Mouse (Mus musculus) liver, embryonic 14.5 days (tissue): ENCODE measurements around the gene Relch.

ENCODE experiments used
- CTCF ChIP-seq: IDR thresholded peaks from 2 replicates; pipeline ENCODE4 v1.5.1; 2016; ENCODE audit warnings: antibody characterized with exemption, low read depth, control low read depth
- EP300 ChIP-seq: IDR thresholded peaks from 2 replicates; pipeline ENCODE4 v1.6.1; 2016; ENCODE audit warnings: antibody characterized with exemption, low read depth

DNA sequence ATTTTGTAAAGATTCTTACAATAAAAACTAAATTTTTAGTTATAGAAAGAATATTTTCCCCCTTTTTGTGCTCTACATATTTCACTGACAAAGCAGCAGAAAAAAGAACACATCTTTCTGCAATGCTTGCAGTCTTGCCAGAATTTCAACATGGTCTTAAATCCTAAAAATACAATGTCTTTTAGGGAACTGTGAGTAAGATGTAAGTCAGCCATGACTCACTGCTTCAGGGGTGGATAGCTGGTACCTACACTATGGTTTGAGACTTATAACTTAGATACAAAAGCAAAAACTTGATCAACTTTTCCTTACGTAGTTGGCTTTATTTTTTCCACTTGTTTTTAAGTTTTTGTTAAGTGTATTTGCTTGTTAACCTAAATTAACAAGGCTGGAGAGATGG lies 78.8 kb downstream of the Relch start:
- TF ChIP-seq CTCF (no peak), EP300 (no peak)
